Mouse (Mus musculus) megakaryocyte, adult 5-6 weeks (primary cell): ENCODE results near the gene 4930555G01Rik. TPM values are rescaled to one million over a fixed set of nuclear protein-coding genes. Genes with fewer than 3 reads are reported as not detected.
"Not testable (repeated sequence)": the region's sequence is repeated elsewhere in the genome, so short reads cannot be mapped to it uniquely, and the experiment has no call there.

Experiments used
- ATAC-seq: 2 replicates; pipeline ENCODE4 v1.8.0; 2016; ENCODE audit warnings: mild to moderate bottlenecking, inconsistent platforms; ENCODE audit not compliant: poor library complexity, severe bottlenecking
- total RNA-seq, 2 experiments: library from RNA; stranded (forward) in 1 of 2; stranded (reverse) in 1 of 2; fragments of 153-499, 151-499 nt in 1 of 2; fragments of 221-1000, 200-1000 nt in 1 of 2; gene quantifications; 2 replicates each; pipeline versions ENCODE4 v1.2.3 to v1.2.4; 2015 to 2017

Gene 4930555G01Rik
- total RNA-seq (2015) (not detected in 2 replicates), total RNA-seq (2017) (not detected in 2 replicates)

GRCm38 (mm10) chr14:5050329-5050728 lies at the start of gene 4930555G01Rik:
Gene 4930555G01Rik (plus strand): TSS chr14:5050629.
- not testable (repeated sequence) for ATAC-seq

- not testable (repeated sequence) for ATAC-seq
These were observed 34.8 kb upstream of the 4930555G01Rik start, which contains the start of gene Gm3298 for GRCm38 (mm10) chr14:5015591-5015990. Gene Gm3298 (plus strand): TSS chr14:5015891.

- not testable (repeated sequence) for ATAC-seq
These were observed 20.4 kb downstream of the 4930555G01Rik start, which contains the start of gene Gm8281 for GRCm38 (mm10) chr14:5070611-5071490. Gene Gm8281 (plus strand): TSS chr14:5071040.

Other genes starting within 250 kb of the 4930555G01Rik start
- not detected in 2 replicates for gene Gm3269, start 212.5 kb upstream of the 4930555G01Rik start, total RNA-seq (2015)
- gene Gm3269, start 212.5 kb upstream of the 4930555G01Rik start, total RNA-seq (2017): not detected in 2 replicates
- not detected in 2 replicates for gene Gm3264, start 195.1 kb upstream of the 4930555G01Rik start, total RNA-seq (2015)
- not detected in 2 replicates for gene Gm3264, start 195.1 kb upstream of the 4930555G01Rik start, total RNA-seq (2017)
- not detected in 2 replicates for gene Gm3278, start 158.2 kb upstream of the 4930555G01Rik start, total RNA-seq (2015)
- not detected in 2 replicates for gene Gm3278, start 158.2 kb upstream of the 4930555G01Rik start, total RNA-seq (2017)
- gene Gm8297, start 66.7 kb upstream of the 4930555G01Rik start, total RNA-seq (2015): not detected in 2 replicates
- not detected in 2 replicates for gene Gm8297, start 66.7 kb upstream of the 4930555G01Rik start, total RNA-seq (2017)
- not detected in 2 replicates for gene Gm3298, start 34.7 kb upstream of the 4930555G01Rik start, total RNA-seq (2015)
- not detected in 2 replicates for gene Gm3298, start 34.7 kb upstream of the 4930555G01Rik start, total RNA-seq (2017)
- not detected in 2 replicates for gene Gm8281, start 20.4 kb downstream of the 4930555G01Rik start, total RNA-seq (2015)
- not detected in 2 replicates for gene Gm8281, start 20.4 kb downstream of the 4930555G01Rik start, total RNA-seq (2017)
- not detected in 2 replicates for gene Gm8279, start 80.9 kb downstream of the 4930555G01Rik start, total RNA-seq (2015)
- not detected in 2 replicates for gene Gm8279, start 80.9 kb downstream of the 4930555G01Rik start, total RNA-seq (2017)
- not detected in 2 replicates for gene Gm3317, start 113.9 kb downstream of the 4930555G01Rik start, total RNA-seq (2015)
- gene Gm3317, start 113.9 kb downstream of the 4930555G01Rik start, total RNA-seq (2017): not detected in 2 replicates
- not detected in 2 replicates for gene Gm8271, start 135.2 kb downstream of the 4930555G01Rik start, total RNA-seq (2015)
- gene Gm8271, start 135.2 kb downstream of the 4930555G01Rik start, total RNA-seq (2017): not detected in 2 replicates
- gene Gm3526, start 210.0 kb downstream of the 4930555G01Rik start, total RNA-seq (2015): not detected in 2 replicates
- gene Gm3526, start 210.0 kb downstream of the 4930555G01Rik start, total RNA-seq (2017): not detected in 2 replicates